Mouse (Mus musculus) heart, adult 9 months (tissue): ENCODE measurements around the gene Hnrnpc.

Experiments used
- DNase-seq, 2 experiments: peaks; one replicate each; pipeline ENCODE4 v3.0.0; 2022; ENCODE audit warnings: low spot score in 2 of 2

The Hnrnpc gene

GRCm38 (mm10) chr14:52103856-52104676, at the start of gene Hnrnpc:
TSS of gene Hnrnpc (minus strand) at chr14:52104028.
- DNase-seq = peak; percentile 100

GRCm38 (mm10) chr14:52152613-52153012, 48.8 kb upstream of the Hnrnpc start:
- DNase-seq = no peak

- DNase-seq = no peak
Observed at GRCm38 (mm10) chr14:52152179-52152578, 48.4 kb upstream of the Hnrnpc start.

GRCm38 (mm10) chr14:52149888-52150287, 46.1 kb upstream of the Hnrnpc start:
- no peak for DNase-seq

- DNase-seq = no peak
Observed at GRCm38 (mm10) chr14:52146540-52146939, 42.7 kb upstream of the Hnrnpc start.

GRCm38 (mm10) chr14:52144165-52144564, 40.3 kb upstream of the Hnrnpc start:
- no peak for DNase-seq

GRCm38 (mm10) chr14:52141445-52142127, 37.8 kb upstream of the Hnrnpc start:
- DNase-seq = no peak

- DNase-seq = no peak
Observed at GRCm38 (mm10) chr14:52140577-52141444, 37.0 kb upstream of the Hnrnpc start.

- DNase-seq = no peak
Observed at GRCm38 (mm10) chr14:52133584-52133983, 29.8 kb upstream of the Hnrnpc start.

- DNase-seq = no peak
Observed at GRCm38 (mm10) chr14:52124636-52125035, 20.8 kb upstream of the Hnrnpc start.

GRCm38 (mm10) chr14:52123918-52124317, 20.1 kb upstream of the Hnrnpc start:
- peak in 1 of 2 experiments; percentile 32 for DNase-seq

- no peak for DNase-seq
Observed at GRCm38 (mm10) chr14:52120169-52120568, 16.3 kb upstream of the Hnrnpc start.

- DNase-seq = no peak
Observed at GRCm38 (mm10) chr14:52118823-52119608, 15.2 kb upstream of the Hnrnpc start.

- no peak for DNase-seq
Observed at GRCm38 (mm10) chr14:52118456-52118822, 14.6 kb upstream of the Hnrnpc start.

- no peak for DNase-seq
Observed at GRCm38 (mm10) chr14:52117241-52117640, 13.4 kb upstream of the Hnrnpc start.

- no peak for DNase-seq
Observed at GRCm38 (mm10) chr14:52114101-52114500, 10.3 kb upstream of the Hnrnpc start.

GRCm38 (mm10) chr14:52110346-52110745, 6.5 kb upstream of the Hnrnpc start, which contains the start of gene Rpgrip1:
TSS of gene Rpgrip1 (plus strand) at chr14:52110704.
- no peak for DNase-seq

GRCm38 (mm10) chr14:52108025-52108424, 4.2 kb upstream of the Hnrnpc start:
- DNase-seq = no peak

GRCm38 (mm10) chr14:52106741-52107140, 2.9 kb upstream of the Hnrnpc start:
- DNase-seq = peak; percentile 40 to 55

GRCm38 (mm10) chr14:52105308-52105707, 1.5 kb upstream of the Hnrnpc start:
- no peak for DNase-seq

GRCm38 (mm10) chr14:52104677-52105285, 953 bp upstream of the Hnrnpc start:
- no peak for DNase-seq
